Mouse (Mus musculus) testis, adult 2 months (tissue): ENCODE measurements around the gene Casz1.

Experiments
- CTCF ChIP-seq: fragments of 200-500 bp; IDR thresholded peaks from 2 replicates; pipeline ENCODE4 v1.5.1; 2012; ENCODE audit warnings: low read depth, mild to moderate bottlenecking, inconsistent platforms, low read length, moderate library complexity; ENCODE audit not compliant: control insufficient read depth, insufficient read depth, insufficient replicate concordance
- POLR2A ChIP-seq: fragments of 200-500 bp; IDR thresholded peaks from 2 replicates; pipeline ENCODE4 v1.6.1; 2012; ENCODE audit warnings: low read depth, mild to moderate bottlenecking, inconsistent platforms, low read length, moderate library complexity; ENCODE audit not compliant: control insufficient read depth

- no peak for TF ChIP-seq CTCF
- TF ChIP-seq POLR2A: no peak
These were observed 9.0 kb downstream of the Casz1 start for GRCm38 (mm10) chr4:148813247-148813646.
